Mouse (Mus musculus) megakaryocyte, embryonic 14.5 days (primary cell): ENCODE results near the gene Lrrn3.

Source experiments
- FLI1 ChIP-seq: IDR thresholded peaks from 2 replicates; pipeline ENCODE4 v1.6.1; 2012; ENCODE audit warnings: low read length, inconsistent platforms, mixed read lengths
- GATA1 ChIP-seq: IDR thresholded peaks from 3 replicates; pipeline ENCODE4 v1.6.1; 2012; ENCODE audit warnings: mixed read lengths, low read length, inconsistent platforms, borderline replicate concordance

- TF ChIP-seq FLI1 (no peak), GATA1 (no peak)
Observed at GRCm38 (mm10) chr12:41401923-41402322, 84.3 kb downstream of the Lrrn3 start.
